Mouse (Mus musculus) hindbrain, postnatal 0 days (tissue): ENCODE results near the gene Dmgdh. TPM values are rescaled to one million over a fixed set of nuclear protein-coding genes. Genes with fewer than 3 reads are reported as not detected.

Experiments
- ATAC-seq: fragments of 200-750 bp; cut with Nextera tagmentation; 2 replicates; pipeline ENCODE4 v1.8.0; 2017; ENCODE audit warnings: mild to moderate bottlenecking, moderate TSS enrichment, moderate library complexity
- DNase-seq: peaks from one replicate; pipeline ENCODE4 v3.0.0-alpha.2; 2015; ENCODE audit warnings: low spot score
- H3K27ac ChIP-seq: fragments of 300-500 bp; sonication (generic); 2 replicates; pipeline ENCODE4 v1.5.1; 2014; ENCODE audit warnings: mild to moderate bottlenecking
- H3K27me3 ChIP-seq: fragments of 300-500 bp; sonication (generic); 2 replicates; pipeline ENCODE4 v1.6.1; 2014; ENCODE audit warnings: low read length, mixed read lengths; ENCODE audit not compliant: insufficient read depth
- H3K36me3 ChIP-seq: fragments of 300-500 bp; sonication (generic); 2 replicates; pipeline ENCODE4 v1.6.1; 2014; ENCODE audit warnings: low read length, mixed read lengths; ENCODE audit not compliant: insufficient read depth
- H3K4me1 ChIP-seq: fragments of 300-500 bp; sonication (generic); 2 replicates; pipeline ENCODE4 v1.6.1; 2014; ENCODE audit warnings: antibody characterized with exemption, low read length, mixed read lengths; ENCODE audit not compliant: insufficient read depth
- H3K4me2 ChIP-seq: fragments of 300-500 bp; sonication (generic); 2 replicates; pipeline ENCODE4 v1.6.1; 2014; ENCODE audit warnings: low read depth, mild to moderate bottlenecking, low read length, moderate library complexity, mixed read lengths
- H3K4me3 ChIP-seq: fragments of 300-500 bp; sonication (generic); 2 replicates; pipeline ENCODE4 v1.5.1; 2014; ENCODE audit warnings: low read length
- H3K9ac ChIP-seq: fragments of 300-500 bp; sonication (generic); replicated peaks from 2 replicates; pipeline ENCODE4 v1.6.1; 2014; ENCODE audit warnings: mild to moderate bottlenecking, low read length, moderate library complexity, mixed read lengths
- H3K9me3 ChIP-seq: fragments of 300-500 bp; sonication (generic); 2 replicates; pipeline ENCODE4 v1.6.1; 2016; ENCODE audit warnings: low read length, mixed read lengths
- CTCF ChIP-seq: IDR thresholded peaks from 2 replicates; pipeline ENCODE4 v1.5.1; 2016; ENCODE audit warnings: antibody characterized with exemption, control low read depth, low read depth
- WGBS: fragments of 180-500 bp; shearing (Covaris S2); extraction: QIAGEN DNeasy Blood & Tissue Kit; methylation state at CpG from one replicate; pipeline ENCODE4 v1.1.7; 2014; 5-methylcytosine and 5-hydroxymethylcytosine counted together
- polyA plus RNA-seq: library from polyadenylated mRNA; unstranded; fragments of >200 nt; fragmentation: Nextera tagmentation; extraction: Ambion mirVana; gene quantifications from 2 replicates; pipeline ENCODE4 v1.2.1, GENCODE M21; 2015
- total RNA-seq: library from RNA; depleted of rRNA; stranded (reverse); fragments of >200 nt; gene quantifications from 2 replicates; pipeline ENCODE4 v1.2.3, GENCODE M21; 2014

The Dmgdh gene
- total and polyA plus RNA-seq, 2 experiments from 2014 or later = 0.21 to 0.28 TPM

- Histone ChIP-seq H3K9ac (no peak overlapping the region), H3K9me3 (no peaks in the 10 kb centered on the region), H3K4me2 (no peak overlapping the region), H3K36me3 (no peaks in the 10 kb centered on the region), H3K4me1 (no peaks in the 10 kb centered on the region), H3K27ac (no peak overlapping the region), H3K27me3 (no peaks in the 10 kb centered on the region), H3K4me3 (no peak overlapping the region)
- no peak for ATAC-seq
- 94% methylated on average over 4 of the region's 4 CpGs for WGBS
- no peak for TF ChIP-seq CTCF
- no peak for DNase-seq
These were observed 80.9 kb downstream of the Dmgdh start for GRCm38 (mm10) chr13:93755084-93755483.

- no peaks in the 10 kb centered on the region for H3K36me3 ChIP-seq
These were observed 82.4 kb downstream of the Dmgdh start for GRCm38 (mm10) chr13:93756674-93757073.

GRCm38 (mm10) chr13:93757514-93757913, 83.3 kb downstream of the Dmgdh start:
- H3K9ac ChIP-seq = no peak overlapping the region

More at GRCm38 (mm10) chr13:93756674-93757073, 82.4 kb downstream of the Dmgdh start:
- Histone ChIP-seq H3K4me3 (no peak overlapping the region), H3K4me2 (no peak overlapping the region), H3K27ac (no peak overlapping the region), H3K9me3 (no peaks in the 10 kb centered on the region), H3K9ac (no peak overlapping the region), H3K4me1 (no peaks in the 10 kb centered on the region), H3K27me3 (no peaks in the 10 kb centered on the region)
- no peak for DNase-seq
- TF ChIP-seq CTCF = no peak
- ATAC-seq = no peak
- WGBS = 94% methylated on average over 7 of the region's 7 CpGs

GRCm38 (mm10) chr13:93758149-93758898, 84.1 kb downstream of the Dmgdh start:
- ATAC-seq = no peak
- H3K27ac ChIP-seq = no peak overlapping the region

More at GRCm38 (mm10) chr13:93757514-93757913, 83.3 kb downstream of the Dmgdh start:
- no peak for DNase-seq
- Histone ChIP-seq H3K4me3 (no peak overlapping the region), H3K27me3 (no peaks in the 10 kb centered on the region), H3K4me1 (no peaks in the 10 kb centered on the region), H3K36me3 (no peaks in the 10 kb centered on the region), H3K9me3 (no peaks in the 10 kb centered on the region), H3K4me2 (no peak overlapping the region), H3K27ac (no peak overlapping the region)
- ATAC-seq = no peak
- TF ChIP-seq CTCF = no peak
- WGBS = 91% methylated on average over 6 of the region's 6 CpGs

GRCm38 (mm10) chr13:93761831-93762230, 87.6 kb downstream of the Dmgdh start:
- H3K9ac ChIP-seq = no peak overlapping the region
- WGBS = 94% methylated on average over 8 of the region's 8 CpGs
- no peak for TF ChIP-seq CTCF

More at GRCm38 (mm10) chr13:93758149-93758898, 84.1 kb downstream of the Dmgdh start:
- Histone ChIP-seq H3K4me3 (no peak overlapping the region), H3K9ac (no peak overlapping the region), H3K4me2 (no peak overlapping the region), H3K4me1 (no peaks in the 10 kb centered on the region), H3K9me3 (no peaks in the 10 kb centered on the region), H3K27me3 (no peaks in the 10 kb centered on the region), H3K36me3 (no peaks in the 10 kb centered on the region)
- WGBS = 36% methylated on average over 14 of the region's 14 CpGs
- TF ChIP-seq CTCF = no peak
- no peak for DNase-seq

GRCm38 (mm10) chr13:93762879-93763278, 88.6 kb downstream of the Dmgdh start:
- 92% methylated on average over 3 of the region's 3 CpGs for WGBS
- ATAC-seq (no peak), DNase-seq (no peak)
- no peak for TF ChIP-seq CTCF
- no peaks in the 10 kb centered on the region for H3K9me3 ChIP-seq
- no peaks in the 10 kb centered on the region for H3K27me3 ChIP-seq
- no peaks in the 10 kb centered on the region for H3K4me1 ChIP-seq
- no peak overlapping the region for H3K9ac ChIP-seq
- no peaks in the 10 kb centered on the region for H3K36me3 ChIP-seq
- no peak overlapping the region for H3K4me3 ChIP-seq
- no peak overlapping the region for H3K27ac ChIP-seq
- no peak overlapping the region for H3K4me2 ChIP-seq

More at GRCm38 (mm10) chr13:93761831-93762230, 87.6 kb downstream of the Dmgdh start:
- no peaks in the 10 kb centered on the region for H3K27me3 ChIP-seq
- no peak overlapping the region for H3K27ac ChIP-seq
- H3K9me3 ChIP-seq = no peaks in the 10 kb centered on the region
- DNase-seq (no peak), ATAC-seq (no peak)
- H3K4me2 ChIP-seq = no peak overlapping the region
- no peaks in the 10 kb centered on the region for H3K36me3 ChIP-seq
- H3K4me1 ChIP-seq = no peaks in the 10 kb centered on the region
- H3K4me3 ChIP-seq = no peak overlapping the region

- ATAC-seq = no peak
- H3K36me3 ChIP-seq = no peaks in the 10 kb centered on the region
- H3K4me1 ChIP-seq = no peaks in the 10 kb centered on the region
- H3K4me3 ChIP-seq = no peak overlapping the region
- TF ChIP-seq CTCF = no peak
- no peak overlapping the region for H3K9ac ChIP-seq
- H3K27ac ChIP-seq = no peak overlapping the region
- WGBS = 90% methylated on average over 13 of the region's 13 CpGs
- no peaks in the 10 kb centered on the region for H3K27me3 ChIP-seq
- no peaks in the 10 kb centered on the region for H3K9me3 ChIP-seq
- no peak overlapping the region for H3K4me2 ChIP-seq
- no peak for DNase-seq
These were observed 90.2 kb downstream of the Dmgdh start for GRCm38 (mm10) chr13:93764321-93764973.
